Mouse (Mus musculus) midbrain, embryonic 14.5 days (tissue): Measurements from ENCODE around the gene Gp1bb. TPM values are rescaled to one million over a fixed set of nuclear protein-coding genes. Genes with fewer than 3 reads are reported as not detected.

Experiments
- ATAC-seq: fragments of 200-750 bp; cut with Nextera tagmentation; 2 replicates; pipeline ENCODE4 v1.8.0; 2017; ENCODE audit warnings: moderate number of reproducible peaks, moderate library complexity; ENCODE audit not compliant: low FRiP score, low TSS enrichment
- DNase-seq: peaks from one replicate; pipeline ENCODE4 v3.0.0-alpha.2; 2015
- H3K27ac ChIP-seq: fragments of 300-500 bp; sonication (generic); replicated peaks from 2 replicates; pipeline ENCODE4 v1.5.1; 2014; ENCODE audit warnings: mild to moderate bottlenecking, low read depth, low read length, moderate library complexity
- H3K27me3 ChIP-seq: fragments of 300-500 bp; sonication (generic); 2 replicates; pipeline ENCODE4 v1.6.1; 2014; ENCODE audit warnings: low read length, control low read depth, mixed read lengths; ENCODE audit not compliant: control insufficient read depth, insufficient read depth
- H3K36me3 ChIP-seq: fragments of 300-500 bp; sonication (generic); 2 replicates; pipeline ENCODE4 v1.6.1; 2014; ENCODE audit warnings: low read length, control low read depth; ENCODE audit not compliant: control insufficient read depth, insufficient read depth
- H3K4me1 ChIP-seq: fragments of 300-500 bp; sonication (generic); 2 replicates; pipeline ENCODE4 v1.6.1; 2014; ENCODE audit warnings: mild to moderate bottlenecking, antibody characterized with exemption, low read length, control low read depth; ENCODE audit not compliant: control insufficient read depth, insufficient read depth
- H3K4me2 ChIP-seq: fragments of 300-500 bp; sonication (generic); 2 replicates; pipeline ENCODE4 v1.6.1; 2014; ENCODE audit warnings: mild to moderate bottlenecking, low read length, moderate library complexity
- H3K4me3 ChIP-seq: fragments of 300-500 bp; sonication (generic); replicated peaks from 2 replicates; pipeline ENCODE4 v1.5.1; 2014; ENCODE audit warnings: low read depth, low read length
- H3K9ac ChIP-seq: fragments of 300-500 bp; sonication (generic); replicated peaks from 2 replicates; pipeline ENCODE4 v1.6.1; 2014; ENCODE audit warnings: mild to moderate bottlenecking, low read length, moderate library complexity
- H3K9me3 ChIP-seq: fragments of 300-500 bp; sonication (generic); 2 replicates; pipeline ENCODE4 v1.6.1; 2016; ENCODE audit warnings: low read length, control low read depth, mixed read lengths; ENCODE audit not compliant: control insufficient read depth
- WGBS: fragments of 180-500 bp; shearing (Covaris S2); extraction: QIAGEN DNeasy Blood & Tissue Kit; methylation state at CpG from one replicate; pipeline ENCODE4 v1.1.7; 2014; 5-methylcytosine and 5-hydroxymethylcytosine counted together
- polyA plus RNA-seq: library from polyadenylated mRNA; unstranded; fragments of >200 nt; fragmentation: Nextera tagmentation; extraction: Ambion mirVana; gene quantifications from 2 replicates; pipeline ENCODE4 v1.2.1, GENCODE M21; 2014

Gp1bb gene
- polyA plus RNA-seq, 1 experiment from 2014 or later: 14.7 TPM

GRCm38 (mm10) chr16:18582426-18583148, 39.6 kb downstream of the Gp1bb start:
- WGBS: 1% methylated on average over 67 of the region's 67 CpGs
- no peaks in the 10 kb centered on the region for H3K36me3 ChIP-seq
- no peak for DNase-seq
- H3K9ac ChIP-seq: no peak overlapping the region
- ATAC-seq: peak; percentile 32; the same call in 1 of the 2 replicates
- peak overlapping the region; percentile 54 for H3K4me2 ChIP-seq
- H3K4me1 ChIP-seq: peaks cover 18% of the 10 kb centered on the region; the same call in 1 of the 2 replicates
- H3K27ac ChIP-seq: no peak overlapping the region
- no peaks in the 10 kb centered on the region for H3K9me3 ChIP-seq
- peak overlapping the region; percentile 35 for H3K4me3 ChIP-seq
- peaks cover 80% of the 10 kb centered on the region for H3K27me3 ChIP-seq

- H3K4me1 ChIP-seq: peaks cover 18% of the 10 kb centered on the region; the same call in 1 of the 2 replicates
- H3K36me3 ChIP-seq: no peaks in the 10 kb centered on the region
- no peaks in the 10 kb centered on the region for H3K9me3 ChIP-seq
- peak; percentile 18; the same call in 1 of the 2 replicates for ATAC-seq
- peaks cover 76% of the 10 kb centered on the region for H3K27me3 ChIP-seq
- peak overlapping the region; percentile 35 for H3K4me3 ChIP-seq
- under 1% methylated on average over 61 of the region's 66 CpGs for WGBS
- peak overlapping the region; percentile 54 for H3K4me2 ChIP-seq
- DNase-seq: peak; percentile 58
- no peak overlapping the region for H3K27ac ChIP-seq
- no peak overlapping the region; the same call in 1 of the 2 replicates for H3K9ac ChIP-seq
Observed at GRCm38 (mm10) chr16:18581623-18582205, 40.5 kb downstream of the Gp1bb start.

- Histone ChIP-seq H3K4me2 (peak overlapping the region; percentile 54), H3K9ac (no peak overlapping the region), H3K4me3 (peak overlapping the region; percentile 35), H3K9me3 (no peaks in the 10 kb centered on the region), H3K27ac (no peak overlapping the region), H3K36me3 (no peaks in the 10 kb centered on the region), H3K4me1 (peaks cover 12% of the 10 kb centered on the region; the same call in 1 of the 2 replicates), H3K27me3 (peaks cover 70% of the 10 kb centered on the region)
- ATAC-seq (no peak), DNase-seq (no peak)
- 3% methylated on average over 21 of the region's 21 CpGs for WGBS
Observed at GRCm38 (mm10) chr16:18581050-18581622, 41.1 kb downstream of the Gp1bb start.

GRCm38 (mm10) chr16:18580389-18580788, 41.8 kb downstream of the Gp1bb start:
- Histone ChIP-seq H3K9me3 (no peaks in the 10 kb centered on the region), H3K4me2 (no peak overlapping the region), H3K4me3 (no peak overlapping the region), H3K4me1 (peaks cover 10% of the 10 kb centered on the region; the same call in 1 of the 2 replicates), H3K36me3 (no peaks in the 10 kb centered on the region), H3K27me3 (peaks cover 63% of the 10 kb centered on the region), H3K27ac (no peak overlapping the region), H3K9ac (no peak overlapping the region)
- no peak for DNase-seq
- 10% methylated on average over 2 of the region's 2 CpGs for WGBS
- ATAC-seq: no peak

GRCm38 (mm10) chr16:18577599-18578160, 44.5 kb downstream of the Gp1bb start:
- peaks cover 36% of the 10 kb centered on the region for H3K27me3 ChIP-seq
- 8% methylated on average over 5 of the region's 5 CpGs for WGBS
- ATAC-seq: no peak
- peaks cover 10% of the 10 kb centered on the region; the same call in 1 of the 2 replicates for H3K4me1 ChIP-seq
- DNase-seq: no peak
- no peak overlapping the region for H3K9ac ChIP-seq
- no peak overlapping the region for H3K27ac ChIP-seq
- H3K4me2 ChIP-seq: no peak overlapping the region
- H3K4me3 ChIP-seq: no peak overlapping the region
- H3K36me3 ChIP-seq: no peaks in the 10 kb centered on the region
- H3K9me3 ChIP-seq: no peaks in the 10 kb centered on the region

GRCm38 (mm10) chr16:18577071-18577470, 45.1 kb downstream of the Gp1bb start:
- WGBS: 45% methylated on average over 3 of the region's 3 CpGs
- peaks cover 7% of the 10 kb centered on the region; the same call in 1 of the 2 replicates for H3K4me1 ChIP-seq
- no peak overlapping the region for H3K27ac ChIP-seq
- no peaks in the 10 kb centered on the region for H3K9me3 ChIP-seq
- H3K4me2 ChIP-seq: no peak overlapping the region
- no peak overlapping the region for H3K4me3 ChIP-seq
- H3K36me3 ChIP-seq: no peaks in the 10 kb centered on the region
- ATAC-seq (no peak), DNase-seq (no peak)
- H3K27me3 ChIP-seq: peaks cover 30% of the 10 kb centered on the region
- no peak overlapping the region for H3K9ac ChIP-seq

GRCm38 (mm10) chr16:18574196-18574595, 48.0 kb downstream of the Gp1bb start:
- no peak for DNase-seq
- no peak overlapping the region for H3K27ac ChIP-seq
- no peak for ATAC-seq
- H3K4me3 ChIP-seq: no peak overlapping the region
- WGBS: 74% methylated on average over 8 of the region's 8 CpGs
- no peaks in the 10 kb centered on the region for H3K9me3 ChIP-seq
- no peaks in the 10 kb centered on the region for H3K36me3 ChIP-seq
- H3K4me1 ChIP-seq: no peaks in the 10 kb centered on the region
- peaks cover 1% of the 10 kb centered on the region for H3K27me3 ChIP-seq
- H3K4me2 ChIP-seq: no peak overlapping the region
- no peak overlapping the region for H3K9ac ChIP-seq
